Mouse (Mus musculus) urinary bladder, adult 2 months (tissue): Measurements from ENCODE around the gene Hes1. TPM values are rescaled to one million over a fixed set of nuclear protein-coding genes. Genes with fewer than 3 reads are reported as not detected.

ENCODE experiments used
- DNase-seq: peaks from one replicate; pipeline ENCODE4 v3.0.0; 2022; ENCODE audit warnings: low spot score
- polyA plus RNA-seq: library from polyadenylated mRNA; depleted of rRNA; stranded (reverse); fragments of >200 nt; gene quantifications from 2 replicates; pipeline ENCODE4 v1.2.3, GENCODE M21; 2012; rRNA removed

Gene Hes1
- polyA plus RNA-seq = 112 and 154 TPM in 2 replicates

DNA sequence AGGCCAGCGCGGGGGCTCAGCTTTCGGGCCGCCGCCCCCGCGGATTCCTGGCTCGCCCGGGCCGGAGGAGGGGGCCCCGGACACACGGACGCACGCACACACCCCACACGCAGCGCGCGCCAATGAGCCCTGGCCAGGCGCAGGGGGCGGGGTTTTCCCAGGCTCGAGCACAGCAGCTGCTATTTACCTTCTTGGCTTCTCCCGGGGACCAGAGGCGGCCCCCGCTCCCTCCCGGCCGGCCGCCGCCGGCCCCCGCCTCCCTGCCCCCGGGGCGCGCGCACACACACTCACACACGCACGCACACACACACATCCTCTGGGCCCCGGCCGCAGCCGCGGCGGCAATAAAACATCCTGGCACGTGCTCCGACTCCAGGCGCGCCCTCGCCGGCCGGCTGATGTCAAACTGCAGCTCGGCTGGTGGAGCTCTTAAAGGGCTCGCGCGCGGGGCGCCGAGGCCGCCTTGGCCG is at the start of gene Hes1:
Gene Hes1, plus strand, starts transcription at position 401 of the 470 bp plus-strand sequence.
- DNase-seq = peak; percentile 87

DNA sequence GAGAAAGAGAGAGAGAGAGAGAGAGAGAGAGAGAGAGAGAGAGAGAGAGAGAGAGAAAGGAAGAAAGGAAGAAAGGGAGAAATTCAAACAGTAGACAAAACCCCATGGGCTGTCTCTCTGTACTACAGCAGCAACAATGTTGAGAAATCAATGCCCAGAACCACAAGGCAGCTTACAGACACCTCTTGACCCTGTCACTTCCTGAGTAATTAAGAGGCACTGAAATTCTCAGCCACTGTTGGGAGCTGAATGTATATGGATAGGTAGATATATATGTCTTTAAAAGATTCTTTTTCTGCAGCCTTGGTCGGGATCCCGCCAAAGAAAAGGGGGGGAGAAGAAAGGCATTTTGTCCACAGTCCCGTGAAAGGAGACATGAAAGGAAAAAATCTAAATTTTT is 48.1 kb upstream of the Hes1 start:
- DNase-seq = no peak

- DNase-seq = no peak
Measured at GRCm38 (mm10) chr16:30020124-30020523, 44.1 kb upstream of the Hes1 start.

GRCm38 (mm10) chr16:30022352-30022751 is 41.8 kb upstream of the Hes1 start:
- DNase-seq = no peak

DNA sequence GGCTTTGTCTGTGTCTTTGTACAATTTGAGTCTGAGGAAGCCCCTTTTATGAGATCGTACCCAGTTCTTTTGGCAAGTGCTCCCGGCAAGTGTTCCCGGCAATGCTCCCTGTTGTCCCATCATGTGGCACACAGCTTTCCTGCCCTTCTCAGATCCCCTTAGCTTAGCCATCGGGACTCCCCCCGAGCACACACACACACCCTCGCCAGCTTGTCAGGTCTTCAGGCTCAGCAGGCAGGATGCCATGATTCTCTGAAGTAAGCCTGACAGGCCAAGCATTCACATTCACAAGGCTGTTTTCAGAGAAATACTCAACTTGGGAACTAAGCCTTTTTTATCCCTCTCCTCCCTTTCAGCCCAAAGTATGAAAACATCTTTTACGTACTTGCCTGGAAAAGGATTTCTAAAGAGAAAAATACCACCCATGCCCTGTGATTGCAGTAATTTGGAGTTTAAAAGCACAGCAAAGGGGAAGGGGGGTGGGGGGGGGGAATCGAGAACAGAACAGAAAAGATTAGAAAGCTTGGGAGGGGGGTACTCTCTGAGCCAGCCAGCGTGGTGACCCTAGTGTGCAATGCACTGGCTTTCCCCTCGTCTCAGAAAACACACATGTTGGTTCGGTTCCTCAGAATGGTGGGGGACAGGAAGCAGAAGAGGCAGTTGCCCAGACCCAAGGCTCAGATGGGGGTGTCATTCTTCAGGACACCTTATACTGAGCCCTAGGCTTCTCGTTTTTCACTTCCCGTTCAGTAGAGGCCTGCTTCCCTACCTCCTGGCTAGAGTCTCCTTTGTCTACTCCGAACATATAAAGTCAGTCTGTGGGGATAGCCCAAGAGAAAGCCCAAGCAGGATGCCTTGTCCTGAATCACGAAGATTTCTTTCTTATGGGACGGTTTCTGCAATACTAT is 41.0 kb upstream of the Hes1 start:
- DNase-seq = no peak

DNA sequence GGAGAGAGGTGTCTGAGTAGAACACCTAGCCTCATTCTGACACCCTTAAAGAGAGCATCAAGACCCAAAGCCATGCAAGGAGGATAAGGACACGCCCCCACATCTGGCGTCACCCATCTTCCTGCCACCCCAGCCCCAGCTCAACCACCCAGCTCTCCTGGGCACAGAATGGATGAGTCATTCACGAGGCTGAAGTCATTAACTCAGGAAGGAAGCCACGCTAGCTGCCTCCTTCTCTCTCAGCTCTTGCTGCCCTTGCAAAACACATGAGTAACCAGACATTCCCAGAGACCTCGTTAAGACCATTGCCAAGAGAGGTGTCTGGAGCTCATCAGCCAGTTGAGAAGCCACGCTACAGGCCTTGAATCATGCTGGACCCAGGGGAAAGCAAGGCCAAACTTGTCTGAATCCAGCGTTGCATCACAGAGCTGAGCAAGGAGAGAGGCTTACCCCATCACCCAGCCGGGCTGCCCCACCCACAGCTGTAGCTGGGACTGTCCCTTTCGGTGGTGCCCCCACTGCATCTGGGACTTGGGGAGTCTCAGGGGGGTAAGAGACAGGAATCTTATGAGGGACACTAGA is 39.4 kb upstream of the Hes1 start:
- peak; percentile 40 for DNase-seq

- DNase-seq = no peak
Measured at GRCm38 (mm10) chr16:30028184-30028583, 36.0 kb upstream of the Hes1 start.

GRCm38 (mm10) chr16:30029264-30030003 is 34.8 kb upstream of the Hes1 start:
- no peak for DNase-seq

DNA sequence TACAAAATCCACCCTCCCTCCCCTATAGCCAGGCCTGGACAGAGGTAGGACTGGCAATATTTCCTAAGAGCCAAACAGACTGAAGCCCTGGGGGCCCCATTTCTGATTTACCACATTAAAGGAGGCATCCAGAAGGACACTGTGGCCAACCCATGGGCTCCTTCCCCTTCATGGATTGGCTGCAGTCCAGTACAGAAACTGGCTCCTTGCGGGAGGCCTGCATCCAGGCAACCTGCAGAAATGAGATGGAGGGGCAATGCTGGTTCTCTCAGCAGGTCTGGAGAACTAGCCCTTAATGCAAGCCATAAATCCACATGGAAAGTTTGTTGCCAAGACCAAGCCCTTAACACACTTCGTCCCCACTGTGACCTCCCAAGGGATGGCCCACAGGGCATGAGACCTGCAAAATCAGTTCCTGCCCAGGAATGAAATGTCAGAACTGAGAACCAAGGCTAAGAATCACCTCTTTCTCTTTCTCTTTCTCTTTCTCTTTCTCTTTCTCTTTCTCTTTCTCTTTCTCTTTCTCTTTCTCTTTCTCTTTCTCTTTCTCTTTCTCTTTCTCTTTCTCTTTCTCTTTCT is 31.8 kb upstream of the Hes1 start:
- no peak for DNase-seq

DNA sequence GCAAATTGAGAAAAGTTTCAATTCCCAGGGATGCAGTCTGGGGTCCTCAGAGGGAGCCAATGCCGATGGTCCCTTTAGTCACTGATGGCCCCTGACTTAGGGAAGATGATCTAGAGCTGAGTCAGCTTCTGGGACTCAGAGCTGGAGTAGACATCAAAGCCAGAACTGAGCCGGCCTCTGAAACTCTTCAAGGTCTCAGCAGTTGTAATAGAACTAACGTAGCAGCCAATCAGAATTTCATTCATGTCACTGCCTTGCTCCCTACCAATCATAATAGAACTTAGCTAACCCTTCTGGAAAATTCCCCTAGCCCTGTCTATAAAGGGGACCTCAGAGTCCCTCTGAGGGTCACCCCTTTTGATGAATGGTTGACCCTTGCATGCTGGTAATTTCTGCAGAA is 30.8 kb upstream of the Hes1 start:
- no peak for DNase-seq

DNA sequence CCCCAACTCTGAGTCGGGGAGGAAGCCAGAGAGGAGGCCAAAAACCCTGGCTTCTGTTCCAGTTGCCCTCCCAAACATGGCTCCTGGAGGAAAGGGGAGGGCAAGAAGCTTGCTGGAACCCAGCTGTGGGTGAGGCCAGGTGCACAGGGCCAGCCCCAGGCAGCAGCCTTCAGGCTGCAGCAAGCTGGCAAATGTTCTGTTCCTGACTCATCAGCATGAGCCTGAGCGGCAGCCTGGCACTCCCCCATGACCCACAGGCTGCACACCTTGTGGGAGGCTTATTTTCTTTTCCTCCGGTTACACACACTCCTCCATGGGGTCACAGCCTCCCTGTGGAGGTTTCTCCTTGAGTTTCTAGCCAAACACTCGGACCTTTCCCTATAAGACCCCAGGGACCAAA is 30.2 kb upstream of the Hes1 start:
- no peak for DNase-seq

DNA sequence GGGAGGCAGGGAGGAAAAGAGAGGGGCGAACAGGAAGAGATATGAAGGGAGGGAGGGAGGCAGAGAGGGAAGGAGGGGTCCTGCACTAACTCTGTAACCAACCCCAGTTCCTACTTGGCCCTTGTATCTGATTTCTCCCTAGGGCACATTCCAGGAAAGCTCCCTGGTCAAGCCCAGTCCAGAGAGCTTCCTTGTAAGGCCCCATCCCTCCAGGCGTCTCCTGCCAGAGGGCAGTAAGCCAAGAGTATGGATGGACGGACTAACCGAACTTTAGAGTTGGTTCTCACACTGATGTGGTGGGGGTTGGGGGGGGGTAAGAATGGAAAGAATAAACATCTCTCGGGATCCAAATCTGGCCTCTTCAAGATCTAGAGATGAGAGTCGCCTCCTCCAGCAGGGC is 29.7 kb upstream of the Hes1 start:
- DNase-seq = no peak

GRCm38 (mm10) chr16:30034979-30035440 is 29.2 kb upstream of the Hes1 start:
- no peak for DNase-seq

- DNase-seq = no peak
Measured at GRCm38 (mm10) chr16:30036104-30036503, 28.1 kb upstream of the Hes1 start.

DNA sequence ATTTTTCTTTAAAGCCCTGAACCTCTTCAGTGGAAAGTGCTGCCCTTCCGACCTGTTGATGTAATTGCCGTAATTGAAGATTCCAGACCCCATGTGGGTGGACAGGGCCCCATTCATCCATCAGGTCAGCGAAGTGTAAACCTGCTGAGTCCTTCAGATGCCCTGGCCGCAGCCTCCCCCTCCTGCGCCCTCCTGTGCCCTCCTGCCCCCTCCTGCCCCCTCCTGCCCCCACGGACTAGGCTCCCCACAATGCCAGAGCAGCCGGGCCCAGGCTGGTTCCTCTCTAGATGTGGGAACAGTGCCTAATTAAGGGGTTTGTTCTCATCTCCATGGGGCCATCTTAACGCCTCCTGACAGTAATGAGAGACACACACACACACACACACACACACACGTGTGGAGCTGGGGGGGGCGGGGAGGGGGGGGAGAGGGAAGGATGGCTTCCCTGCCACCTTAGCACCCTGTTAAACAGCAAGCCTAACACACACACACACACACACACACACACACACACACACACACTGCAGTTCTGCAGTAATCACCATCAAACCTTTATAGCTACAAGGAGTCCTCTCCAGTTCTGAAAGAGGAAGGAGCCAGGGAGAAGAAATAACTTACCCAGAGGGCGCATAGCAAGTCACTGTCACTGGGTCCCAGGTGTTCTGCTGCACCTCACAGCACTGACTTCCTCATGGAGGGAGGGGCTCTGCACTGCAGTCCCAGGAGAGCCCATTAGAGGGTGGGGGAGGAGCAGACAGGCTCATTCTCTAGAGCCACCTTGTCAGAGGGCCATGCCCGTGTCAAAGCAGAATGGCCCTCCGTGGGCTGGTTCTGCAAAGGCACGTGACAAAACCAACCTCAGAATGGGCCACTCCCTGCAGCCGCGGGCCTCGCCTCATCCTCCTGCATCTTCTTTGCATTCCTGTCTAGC is 25.3 kb upstream of the Hes1 start:
- no peak for DNase-seq

GRCm38 (mm10) chr16:30039841-30040240 is 24.3 kb upstream of the Hes1 start:
- DNase-seq = no peak

GRCm38 (mm10) chr16:30042859-30043258 is 21.3 kb upstream of the Hes1 start:
- no peak for DNase-seq

DNA sequence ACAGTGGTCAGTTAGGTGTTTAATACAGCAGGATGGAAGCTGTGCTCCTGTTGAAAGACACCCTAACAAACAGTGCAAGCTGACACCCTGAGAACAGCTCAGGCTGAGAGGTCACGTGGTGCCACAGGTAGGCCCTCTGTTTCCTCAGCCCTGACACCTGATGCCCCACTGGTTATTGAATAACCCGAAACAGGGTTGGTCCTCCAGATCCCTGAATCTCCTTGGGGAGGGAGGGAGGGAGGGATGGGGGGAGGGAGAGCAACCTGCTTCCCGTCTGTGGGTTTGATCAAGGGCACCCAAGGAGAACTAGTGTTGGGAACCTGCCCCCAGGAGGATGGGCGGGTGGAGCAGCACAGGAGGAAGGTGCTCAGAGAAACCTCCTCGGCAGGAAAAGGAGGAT is 18.6 kb upstream of the Hes1 start:
- DNase-seq = no peak

GRCm38 (mm10) chr16:30047010-30047409 is 17.2 kb upstream of the Hes1 start:
- DNase-seq = no peak

GRCm38 (mm10) chr16:30047421-30047831 is 16.8 kb upstream of the Hes1 start:
- DNase-seq = no peak
